Mouse (Mus musculus) C2C12 (cell line): ENCODE data around the gene Eif5a.

Experiments
- CEBPB ChIP-seq: IDR thresholded peaks from one replicate; pipeline ENCODE4 v1.6.1; 2011; ENCODE audit warnings: low read depth, mild to moderate bottlenecking, control low read depth, moderate library complexity
- CTCF ChIP-seq: IDR thresholded peaks from one replicate; pipeline ENCODE4 v1.5.1; 2011; ENCODE audit not compliant: control insufficient read depth, insufficient read depth, insufficient read length
- MAX ChIP-seq: IDR thresholded peaks from one replicate; pipeline ENCODE4 v1.6.1; 2011; ENCODE audit warnings: mild to moderate bottlenecking, control low read depth
- MYOD1 ChIP-seq: IDR thresholded peaks from one replicate; pipeline ENCODE4 v1.6.1; 2011; ENCODE audit warnings: low read depth; ENCODE audit not compliant: control insufficient read depth, insufficient read length

DNA sequence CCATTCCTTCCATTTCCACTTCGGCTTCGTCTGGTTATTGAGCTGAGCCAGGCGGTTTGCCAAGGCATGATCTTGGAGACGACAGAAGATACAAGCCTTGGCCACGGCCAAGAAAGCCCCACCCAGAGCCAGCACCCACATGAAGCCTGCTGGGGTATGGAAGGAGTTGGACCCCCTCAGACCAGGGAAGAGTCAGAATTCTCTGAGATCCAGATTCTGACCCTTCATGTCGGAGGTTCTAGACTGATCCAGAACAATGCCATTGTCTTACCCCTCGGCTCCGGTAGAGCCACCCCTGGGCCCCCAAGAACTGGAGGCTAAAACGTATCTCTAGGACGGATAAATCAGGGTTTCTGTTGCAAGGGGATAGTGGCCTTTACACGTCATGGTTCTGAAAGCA, 43.9 kb downstream of the Eif5a start, which contains the start of gene Tmem95:
- TF ChIP-seq MYOD1 (no peak), CTCF (no peak), CEBPB (no peak), MAX (no peak)
